Mouse (Mus musculus): ENCODE data around the gene Bicd1. TPM values are rescaled to one million over a fixed set of nuclear protein-coding genes. Genes with fewer than 3 reads are reported as not detected.
"Not testable (repeated sequence)": the region's sequence is repeated elsewhere in the genome, so short reads cannot be mapped to it uniquely, and the experiment has no call there.

The Bicd1 gene
- polyA plus RNA-seq, 1 experiment, result 0.61 TPM

GRCm38 (mm10) chr6:149457324-149457723, 48.6 kb downstream of the Bicd1 start:
- TF ChIP-seq CTCF (IDR thresholded peaks at IDR 0.05; ENCODE audit: extremely low read depth, insufficient read length, insufficient replicate concordance, low read depth, low read length), result no peak
- TF ChIP-seq POLR2A (IDR thresholded peaks at IDR 0.05; ENCODE audit: low read depth, low read length), result no peak
- Histone ChIP-seq H3K4me3 (ENCODE audit: low read depth, low read length) (no peak overlapping the region), H3K4me1 (ENCODE audit: control insufficient read depth, insufficient read depth, insufficient read length, low read length) (0 out of 2 replicates have a peak, but pooled peaks cover 1% of the 10 kb centered on the region), H3K27ac (ENCODE audit: insufficient read depth, low read depth, low read length) (no peak overlapping the region), H3K36me3 (ENCODE audit: control insufficient read depth, insufficient read depth, low read length) (no peaks in the 10 kb centered on the region), H3K27me3 (ENCODE audit: control insufficient read depth, insufficient read depth, low read length) (no peaks in the 10 kb centered on the region)

- 0 out of 2 replicates have a peak, but pooled peaks cover 1% of the 10 kb centered on the region for H3K4me1 ChIP-seq (ENCODE audit: control insufficient read depth, insufficient read depth, insufficient read length, low read length)
- TF ChIP-seq POLR2A (IDR thresholded peaks at IDR 0.05; ENCODE audit: low read depth, low read length) (no peak), CTCF (IDR thresholded peaks at IDR 0.05; ENCODE audit: extremely low read depth, insufficient read length, insufficient replicate concordance, low read depth, low read length) (no peak)
- WGBS, result 51% methylated on average over 1 of the region's 1 CpGs
- H3K4me3 ChIP-seq (ENCODE audit: low read depth, low read length), result no peak overlapping the region
- no peak overlapping the region for H3K27ac ChIP-seq (ENCODE audit: insufficient read depth, low read depth, low read length)
- H3K36me3 ChIP-seq (ENCODE audit: control insufficient read depth, insufficient read depth, low read length), result no peaks in the 10 kb centered on the region
- H3K27me3 ChIP-seq (ENCODE audit: control insufficient read depth, insufficient read depth, low read length), result no peaks in the 10 kb centered on the region
Measured at GRCm38 (mm10) chr6:149460971-149461370, 52.3 kb downstream of the Bicd1 start.

GRCm38 (mm10) chr6:149471477-149471876, 62.8 kb downstream of the Bicd1 start:
- H3K4me1 ChIP-seq (ENCODE audit: control insufficient read depth, insufficient read depth, insufficient read length, low read length), result no peaks in the 10 kb centered on the region
- H3K27me3 ChIP-seq (ENCODE audit: control insufficient read depth, insufficient read depth, low read length), result no peaks in the 10 kb centered on the region
- no peak overlapping the region for H3K27ac ChIP-seq (ENCODE audit: insufficient read depth, low read depth, low read length)
- H3K4me3 ChIP-seq (ENCODE audit: low read depth, low read length), result no peak overlapping the region
- H3K36me3 ChIP-seq (ENCODE audit: control insufficient read depth, insufficient read depth, low read length), result no peaks in the 10 kb centered on the region
- TF ChIP-seq POLR2A (IDR thresholded peaks at IDR 0.05; ENCODE audit: low read depth, low read length) (no peak), CTCF (IDR thresholded peaks at IDR 0.05; ENCODE audit: extremely low read depth, insufficient read length, insufficient replicate concordance, low read depth, low read length) (no peak)
- 92% methylated on average over 15 of the region's 15 CpGs for WGBS

GRCm38 (mm10) chr6:149472441-149472840, 63.8 kb downstream of the Bicd1 start:
- not testable (repeated sequence) for H3K4me1 ChIP-seq (ENCODE audit: control insufficient read depth, insufficient read depth, insufficient read length, low read length); H3K27me3 ChIP-seq (ENCODE audit: control insufficient read depth, insufficient read depth, low read length); H3K36me3 ChIP-seq (ENCODE audit: control insufficient read depth, insufficient read depth, low read length); H3K4me3 ChIP-seq (ENCODE audit: low read depth, low read length); H3K27ac ChIP-seq (ENCODE audit: insufficient read depth, low read depth, low read length)
- WGBS, result 97% methylated on average over 6 of the region's 6 CpGs

- H3K4me3 ChIP-seq (ENCODE audit: low read depth, low read length), result not testable (repeated sequence)
- WGBS, result 91% methylated on average over 5 of the region's 5 CpGs
Measured at GRCm38 (mm10) chr6:149481868-149482267, 73.2 kb downstream of the Bicd1 start.

GRCm38 (mm10) chr6:149494662-149495061, 86.0 kb downstream of the Bicd1 start:
- no peaks in the 10 kb centered on the region for H3K27me3 ChIP-seq (ENCODE audit: control insufficient read depth, insufficient read depth, low read length)
- H3K4me3 ChIP-seq (ENCODE audit: low read depth, low read length), result no peak overlapping the region
- no peak for TF ChIP-seq CTCF (IDR thresholded peaks at IDR 0.05; ENCODE audit: extremely low read depth, insufficient read length, insufficient replicate concordance, low read depth, low read length)
- no peak for TF ChIP-seq POLR2A (IDR thresholded peaks at IDR 0.05; ENCODE audit: low read depth, low read length)
- 95% methylated on average over 2 of the region's 2 CpGs for WGBS
- H3K27ac ChIP-seq (ENCODE audit: insufficient read depth, low read depth, low read length), result no peak overlapping the region
- no peaks in the 10 kb centered on the region for H3K4me1 ChIP-seq (ENCODE audit: control insufficient read depth, insufficient read depth, insufficient read length, low read length)
- H3K36me3 ChIP-seq (ENCODE audit: control insufficient read depth, insufficient read depth, low read length), result no peaks in the 10 kb centered on the region

More at GRCm38 (mm10) chr6:149481868-149482267, 73.2 kb downstream of the Bicd1 start:
- not testable (repeated sequence) for H3K27me3 ChIP-seq (ENCODE audit: control insufficient read depth, insufficient read depth, low read length); H3K4me1 ChIP-seq (ENCODE audit: control insufficient read depth, insufficient read depth, insufficient read length, low read length); H3K27ac ChIP-seq (ENCODE audit: insufficient read depth, low read depth, low read length); H3K36me3 ChIP-seq (ENCODE audit: control insufficient read depth, insufficient read depth, low read length)

DNA sequence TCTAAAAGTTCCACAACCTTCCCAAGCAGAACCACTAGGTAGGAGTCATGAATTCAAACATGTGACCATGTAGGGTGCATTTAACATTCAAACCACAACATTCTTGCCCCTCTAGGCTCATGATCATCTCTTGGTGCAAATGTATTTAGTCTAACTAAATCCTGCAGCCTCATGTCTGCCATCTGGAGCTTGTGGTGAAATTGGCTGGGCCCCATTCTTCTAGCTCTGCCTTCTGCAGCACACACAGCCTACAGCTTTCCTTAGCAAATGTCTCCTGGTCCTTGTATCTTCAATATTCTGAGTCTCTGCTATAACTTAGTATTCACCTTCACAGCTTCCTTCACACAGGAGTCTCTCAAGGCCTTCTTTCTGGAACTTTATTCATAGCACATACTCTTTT, 87.2 kb downstream of the Bicd1 start:
- H3K27ac ChIP-seq (ENCODE audit: insufficient read depth, low read depth, low read length), result no peak overlapping the region
- no peaks in the 10 kb centered on the region for H3K27me3 ChIP-seq (ENCODE audit: control insufficient read depth, insufficient read depth, low read length)
- no peak for TF ChIP-seq POLR2A (IDR thresholded peaks at IDR 0.05; ENCODE audit: low read depth, low read length)
- TF ChIP-seq CTCF (IDR thresholded peaks at IDR 0.05; ENCODE audit: extremely low read depth, insufficient read length, insufficient replicate concordance, low read depth, low read length), result no peak
- no peaks in the 10 kb centered on the region for H3K4me1 ChIP-seq (ENCODE audit: control insufficient read depth, insufficient read depth, insufficient read length, low read length)
- H3K4me3 ChIP-seq (ENCODE audit: low read depth, low read length), result no peak overlapping the region
- no peaks in the 10 kb centered on the region for H3K36me3 ChIP-seq (ENCODE audit: control insufficient read depth, insufficient read depth, low read length)

Measured in small intestine, adult 2 months (tissue).